Mouse (Mus musculus): Measurements from ENCODE around the gene Adcy4. TPM values are rescaled to one million over a fixed set of nuclear protein-coding genes. Genes with fewer than 3 reads are reported as not detected.
A peak's percentile ranks its signal among the peaks of the same experiment; 100 is the strongest.

Gene Adcy4
- polyA plus RNA-seq, 1 experiment from 2014 or later = 4.4 TPM

GRCm38 (mm10) chr14:55783171-55783957 is 531 bp downstream of the Adcy4 start:
- peak overlapping the region; percentile 33 for H3K4me3 ChIP-seq
- H3K4me2 ChIP-seq = peak overlapping the region; percentile 49
- no peaks in the 10 kb centered on the region for H3K36me3 ChIP-seq
- H3K27ac ChIP-seq (replicated peaks) = 0 out of 2 replicates have a peak overlapping the region, but pooled peaks have one; percentile 9
- no peak for ATAC-seq (ENCODE audit: low read depth)
- peaks cover 71% of the 10 kb centered on the region for H3K27me3 ChIP-seq
- peaks cover 21% of the 10 kb centered on the region for H3K4me1 ChIP-seq (replicated peaks)
- WGBS = 2% methylated on average over 31 of the region's 31 CpGs
- peak overlapping the region; percentile 34; the same call in 1 of the 2 replicates for H3K9ac ChIP-seq
- no peaks in the 10 kb centered on the region for H3K9me3 ChIP-seq

GRCm38 (mm10) chr14:55782361-55782960 is 1.4 kb downstream of the Adcy4 start:
- peaks cover 61% of the 10 kb centered on the region for H3K27me3 ChIP-seq
- H3K9me3 ChIP-seq = no peaks in the 10 kb centered on the region
- H3K4me3 ChIP-seq = peak overlapping the region; percentile 33
- 59% methylated on average over 9 of the region's 9 CpGs for WGBS
- no peak overlapping the region for H3K9ac ChIP-seq
- ATAC-seq (ENCODE audit: low read depth) = no peak
- peaks cover 15% of the 10 kb centered on the region for H3K4me1 ChIP-seq (replicated peaks)
- peak overlapping the region; percentile 49 for H3K4me2 ChIP-seq
- no peak overlapping the region for H3K27ac ChIP-seq (replicated peaks)
- H3K36me3 ChIP-seq = no peaks in the 10 kb centered on the region

GRCm38 (mm10) chr14:55781310-55781709 is 2.6 kb downstream of the Adcy4 start:
- Histone ChIP-seq H3K9me3 (no peaks in the 10 kb centered on the region), H3K4me2 (peak overlapping the region; percentile 47), H3K9ac (peak overlapping the region; percentile 52; the same call in 1 of the 2 replicates), H3K27me3 (peaks cover 50% of the 10 kb centered on the region), H3K4me3 (0 out of 2 replicates have a peak overlapping the region, but pooled peaks have one; percentile 16), H3K36me3 (no peaks in the 10 kb centered on the region), H3K4me1 (replicated peaks) (peaks cover 15% of the 10 kb centered on the region), H3K27ac (replicated peaks) (no peak overlapping the region)
- 13% methylated on average over 14 of the region's 14 CpGs for WGBS
- ATAC-seq (ENCODE audit: low read depth) = peak; percentile 74

GRCm38 (mm10) chr14:55780736-55781135 is 3.2 kb downstream of the Adcy4 start:
- peaks cover 15% of the 10 kb centered on the region for H3K4me1 ChIP-seq (replicated peaks)
- H3K9me3 ChIP-seq = no peaks in the 10 kb centered on the region
- H3K4me3 ChIP-seq = no peak overlapping the region
- 85% methylated on average over 11 of the region's 11 CpGs for WGBS
- H3K27ac ChIP-seq (replicated peaks) = no peak overlapping the region
- no peak overlapping the region for H3K9ac ChIP-seq
- H3K36me3 ChIP-seq = no peaks in the 10 kb centered on the region
- H3K4me2 ChIP-seq = no peak overlapping the region
- peak; percentile 38 for ATAC-seq (ENCODE audit: low read depth)
- peaks cover 44% of the 10 kb centered on the region for H3K27me3 ChIP-seq

GRCm38 (mm10) chr14:55779656-55780055 is 4.2 kb downstream of the Adcy4 start:
- H3K27ac ChIP-seq (replicated peaks) = no peak overlapping the region
- WGBS = 69% methylated on average over 16 of the region's 16 CpGs
- H3K4me3 ChIP-seq = no peak overlapping the region
- peaks cover 15% of the 10 kb centered on the region for H3K4me1 ChIP-seq (replicated peaks)
- no peak overlapping the region for H3K9ac ChIP-seq
- no peaks in the 10 kb centered on the region for H3K9me3 ChIP-seq
- no peak for ATAC-seq (ENCODE audit: low read depth)
- H3K36me3 ChIP-seq = no peaks in the 10 kb centered on the region
- H3K27me3 ChIP-seq = peaks cover 33% of the 10 kb centered on the region
- no peak overlapping the region for H3K4me2 ChIP-seq

- peaks cover 11% of the 10 kb centered on the region for H3K4me1 ChIP-seq (replicated peaks)
- H3K4me3 ChIP-seq = no peak overlapping the region
- 91% methylated on average over 15 of the region's 15 CpGs for WGBS
- no peak overlapping the region for H3K27ac ChIP-seq (replicated peaks)
- H3K4me2 ChIP-seq = no peak overlapping the region
- H3K36me3 ChIP-seq = no peaks in the 10 kb centered on the region
- no peaks in the 10 kb centered on the region for H3K9me3 ChIP-seq
- ATAC-seq (ENCODE audit: low read depth) = no peak
- peaks cover 25% of the 10 kb centered on the region for H3K27me3 ChIP-seq
- H3K9ac ChIP-seq = no peak overlapping the region
Measured at GRCm38 (mm10) chr14:55778686-55779085, 5.2 kb downstream of the Adcy4 start.

GRCm38 (mm10) chr14:55777806-55778205 is 6.1 kb downstream of the Adcy4 start:
- no peaks in the 10 kb centered on the region for H3K9me3 ChIP-seq
- H3K27me3 ChIP-seq = peaks cover 22% of the 10 kb centered on the region
- no peak overlapping the region for H3K4me2 ChIP-seq
- no peak for ATAC-seq (ENCODE audit: low read depth)
- no peaks in the 10 kb centered on the region for H3K36me3 ChIP-seq
- WGBS = 95% methylated on average over 11 of the region's 11 CpGs
- H3K9ac ChIP-seq = no peak overlapping the region
- no peak overlapping the region for H3K27ac ChIP-seq (replicated peaks)
- H3K4me3 ChIP-seq = no peak overlapping the region
- H3K4me1 ChIP-seq (replicated peaks) = peaks cover 6% of the 10 kb centered on the region

- Histone ChIP-seq H3K9ac (no peak overlapping the region), H3K4me2 (no peak overlapping the region), H3K27ac (replicated peaks) (no peak overlapping the region), H3K27me3 (peaks cover 15% of the 10 kb centered on the region), H3K4me3 (no peak overlapping the region), H3K9me3 (no peaks in the 10 kb centered on the region), H3K36me3 (no peaks in the 10 kb centered on the region), H3K4me1 (replicated peaks) (peaks cover 6% of the 10 kb centered on the region)
- ATAC-seq (ENCODE audit: low read depth) = no peak
- 51% methylated on average over 3 of the region's 3 CpGs for whole genome bisulfite sequencing
Measured at GRCm38 (mm10) chr14:55777176-55777575, 6.7 kb downstream of the Adcy4 start.

GRCm38 (mm10) chr14:55776711-55777110 is 7.2 kb downstream of the Adcy4 start:
- H3K27ac ChIP-seq (replicated peaks) = no peak overlapping the region
- peaks cover 4% of the 10 kb centered on the region for H3K4me1 ChIP-seq (replicated peaks)
- ATAC-seq (ENCODE audit: low read depth) = no peak
- H3K4me2 ChIP-seq = no peak overlapping the region
- no peaks in the 10 kb centered on the region for H3K9me3 ChIP-seq
- no peaks in the 10 kb centered on the region for H3K36me3 ChIP-seq
- 70% methylated on average over 7 of the region's 7 CpGs for WGBS
- no peak overlapping the region for H3K9ac ChIP-seq
- H3K27me3 ChIP-seq = peaks cover 11% of the 10 kb centered on the region
- no peak overlapping the region for H3K4me3 ChIP-seq

- Histone ChIP-seq H3K4me1 (replicated peaks) (peaks cover 10% of the 10 kb centered on the region), H3K4me3 (no peak overlapping the region), H3K27ac (replicated peaks) (no peak overlapping the region), H3K4me2 (no peak overlapping the region), H3K9ac (no peak overlapping the region), H3K36me3 (no peaks in the 10 kb centered on the region), H3K27me3 (peaks cover 68% of the 10 kb centered on the region), H3K9me3 (no peaks in the 10 kb centered on the region)
- WGBS = 75% methylated on average over 16 of the region's 16 CpGs
- ATAC-seq (ENCODE audit: low read depth) = no peak
Measured at GRCm38 (mm10) chr14:55769087-55769703, 14.7 kb downstream of the Adcy4 start.

- no peak overlapping the region for H3K27ac ChIP-seq (replicated peaks)
- no peaks in the 10 kb centered on the region for H3K9me3 ChIP-seq
- peaks cover 72% of the 10 kb centered on the region for H3K27me3 ChIP-seq
- H3K4me2 ChIP-seq = no peak overlapping the region
- 87% methylated on average over 6 of the region's 6 CpGs for WGBS
- no peak overlapping the region for H3K4me3 ChIP-seq
- peaks cover 10% of the 10 kb centered on the region for H3K4me1 ChIP-seq (replicated peaks)
- H3K36me3 ChIP-seq = no peaks in the 10 kb centered on the region
- ATAC-seq (ENCODE audit: low read depth) = no peak
- H3K9ac ChIP-seq = no peak overlapping the region
Measured at GRCm38 (mm10) chr14:55768555-55768954, 15.3 kb downstream of the Adcy4 start.
